Mouse (Mus musculus) ZHBTc4 (cell line): ENCODE measurements at regions not wholly inside any gene's neighbourhood (a gene's known extent, or its start where the extent isn't known, plus 50 kb on each side); places are given as distances from the start of the nearest gene placed in this dataset.

Experiments used
- DNase-seq: peaks from one replicate; pipeline ENCODE4 v3.0.0-alpha.2; 2011; ENCODE audit warnings: low read depth, low spot score

- DNase-seq, result no peak
Measured at GRCm38 (mm10) chr16:53011847-53012246, 558.0 kb upstream of the Alcam start.

- no peak for DNase-seq
Measured at GRCm38 (mm10) chr16:52988852-52989397, 535.1 kb upstream of the Alcam start.

GRCm38 (mm10) chr16:52984336-52984735, 530.5 kb upstream of the Alcam start:
- DNase-seq, result no peak

- DNase-seq, result no peak
Measured at GRCm38 (mm10) chr16:52980995-52981394, 527.1 kb upstream of the Alcam start.

DNA sequence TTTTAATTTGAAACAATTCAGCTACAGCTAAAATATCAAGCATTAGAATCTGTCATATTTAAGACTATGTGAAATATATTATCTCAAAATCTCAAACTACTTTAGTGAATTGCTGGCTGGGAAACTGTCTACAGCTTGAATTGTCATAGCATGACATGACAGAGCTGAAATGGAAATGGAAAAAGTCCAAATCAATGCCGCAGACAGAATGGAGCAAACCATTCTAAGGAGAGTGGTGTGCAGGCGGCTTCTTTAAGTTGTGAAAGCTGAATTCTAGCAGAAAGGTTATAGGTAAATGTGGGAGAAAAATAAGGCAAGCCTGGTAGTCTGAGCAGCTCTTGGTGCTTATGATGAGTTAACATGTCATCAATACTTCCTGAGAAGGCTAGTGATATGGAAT, 518.9 kb upstream of the Alcam start:
- DNase-seq, result no peak

GRCm38 (mm10) chr16:52947679-52948078, 493.8 kb upstream of the Alcam start:
- no peak for DNase-seq

DNA sequence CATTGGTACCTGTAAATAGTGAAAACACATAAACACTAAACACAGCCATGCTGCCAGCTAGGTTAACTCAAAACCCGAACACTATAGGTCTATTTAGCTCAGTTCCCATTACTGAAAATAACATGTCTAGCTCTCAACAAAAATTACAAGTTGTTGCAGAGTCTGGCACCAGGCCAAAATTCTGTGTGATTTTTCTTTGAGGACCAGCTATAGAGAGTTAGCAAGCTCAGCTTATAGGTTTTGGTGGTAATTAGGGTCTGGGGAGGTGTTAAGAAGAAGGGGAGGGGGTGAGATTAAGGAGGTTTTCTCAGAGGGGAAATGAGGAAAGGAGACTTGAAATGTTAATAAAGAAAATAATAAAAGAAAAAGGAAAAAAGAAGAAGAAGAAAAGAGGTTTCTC, 480.9 kb upstream of the Alcam start:
- DNase-seq, result no peak

DNA sequence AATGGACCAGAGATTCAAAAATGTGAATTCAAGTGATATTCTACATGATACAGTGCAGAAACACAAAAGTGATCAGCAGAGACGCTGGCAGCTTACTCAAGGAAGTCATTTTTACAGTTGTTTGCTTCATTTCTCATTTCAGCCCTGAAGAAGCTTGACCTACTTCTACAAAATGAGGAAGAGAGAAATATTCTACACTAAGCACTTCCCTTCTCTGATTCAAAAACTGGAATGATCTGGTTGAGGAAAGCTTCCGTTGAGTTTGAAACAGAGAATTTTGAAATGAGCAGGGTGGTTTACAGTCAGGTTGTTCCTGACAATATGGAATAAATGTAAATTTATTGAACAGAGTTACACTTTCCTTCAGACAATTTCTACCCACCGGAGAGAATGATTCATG, 478.1 kb upstream of the Alcam start:
- no peak for DNase-seq

- DNase-seq, result no peak
Measured at GRCm38 (mm10) chr16:52892467-52893255, 438.8 kb upstream of the Alcam start.

- no peak for DNase-seq
Measured at GRCm38 (mm10) chr16:52879463-52880114, 425.7 kb upstream of the Alcam start.

DNA sequence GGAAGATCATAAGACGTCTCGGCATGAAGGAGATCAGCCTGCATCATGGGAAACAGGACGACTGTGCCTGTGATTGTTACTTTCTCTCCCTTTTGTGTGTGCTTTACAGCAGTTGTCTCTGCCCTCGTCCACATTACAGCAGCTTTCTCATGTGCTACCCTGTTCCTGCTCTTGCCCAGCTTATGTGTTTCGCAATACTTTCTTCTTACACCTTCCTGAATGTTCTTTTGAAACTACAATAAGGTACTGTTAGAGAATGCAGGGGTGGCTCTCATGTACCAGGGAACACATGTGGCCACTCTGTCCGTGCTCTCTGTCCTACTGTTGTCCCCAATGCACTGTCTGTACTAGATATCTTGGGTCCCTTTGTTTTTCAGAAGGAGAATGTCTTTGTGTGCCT, 414.0 kb upstream of the Alcam start:
- DNase-seq, result no peak

DNA sequence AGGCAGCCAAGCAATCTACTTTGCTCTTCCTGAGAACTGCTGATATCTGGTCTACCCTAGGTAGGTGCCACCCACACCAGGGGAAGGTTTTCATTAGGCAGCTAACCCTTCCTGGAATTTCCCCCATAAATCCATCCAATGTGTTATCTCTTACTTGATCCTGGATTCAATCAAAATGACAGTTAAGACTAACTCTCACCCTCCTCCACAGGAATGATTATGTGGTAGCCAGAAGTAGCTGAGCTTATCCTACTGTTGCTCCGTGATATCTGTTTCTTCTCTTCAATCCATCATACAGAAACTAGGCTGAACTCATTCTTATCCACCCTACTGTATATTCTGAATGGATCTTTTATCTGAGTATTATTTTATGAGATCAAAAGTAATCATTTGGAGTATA, 409.7 kb upstream of the Alcam start:
- no peak for DNase-seq

DNA sequence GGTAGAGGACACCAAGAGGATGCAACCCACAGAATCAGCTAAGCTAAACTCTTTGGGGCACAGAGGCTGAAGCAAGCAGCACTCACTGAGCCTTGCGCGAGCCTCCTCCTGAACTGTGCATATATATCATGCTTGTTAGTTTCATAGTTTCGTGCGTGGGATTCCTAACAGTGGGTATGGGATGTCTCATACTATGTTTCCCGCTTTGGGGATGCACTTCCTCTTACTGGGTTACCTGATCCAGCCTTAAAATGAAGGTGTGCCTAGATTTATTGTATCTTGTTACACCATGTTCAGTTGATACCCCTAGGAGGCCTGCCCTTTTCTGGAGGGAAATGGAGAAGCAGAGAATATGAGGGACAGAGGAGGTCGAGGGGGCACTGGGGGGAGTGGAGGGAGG, 407.4 kb upstream of the Alcam start:
- DNase-seq, result no peak

DNA sequence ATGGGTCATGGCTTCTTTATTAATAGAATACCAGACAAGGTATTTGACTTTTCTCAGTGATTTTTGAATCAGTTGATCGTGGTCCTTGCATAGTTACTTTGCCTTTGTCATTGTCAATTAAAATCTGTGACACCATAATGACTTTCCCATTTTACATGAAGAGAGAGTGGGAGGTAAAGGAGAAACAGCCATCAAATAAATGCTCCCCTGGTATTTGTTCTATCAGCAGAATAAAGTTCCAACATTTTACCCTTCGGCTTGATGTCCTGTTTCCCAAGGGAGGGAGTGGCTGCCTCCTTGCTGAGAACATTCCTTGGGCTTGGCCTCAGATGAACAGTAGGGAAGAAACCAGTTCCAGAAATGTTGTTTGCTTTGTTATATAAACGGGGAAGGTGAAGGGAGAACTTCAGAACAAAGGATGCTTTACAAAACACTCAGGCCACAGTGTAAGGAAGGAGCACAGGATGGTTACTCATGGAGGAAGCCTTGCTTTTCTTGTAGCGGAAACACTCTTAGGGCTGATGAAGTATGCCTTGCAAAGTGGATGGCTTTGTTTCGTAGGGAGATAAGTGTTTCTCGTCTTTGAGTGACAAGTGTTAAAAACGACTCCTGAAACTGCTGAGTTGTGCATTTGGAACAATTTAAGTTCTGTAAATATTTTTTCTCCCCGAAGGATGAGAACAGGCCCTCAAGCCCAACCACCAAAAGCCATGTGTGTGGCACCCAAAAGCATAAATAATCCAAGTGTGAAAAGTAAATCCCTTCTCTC, 404.8 kb upstream of the Alcam start:
- DNase-seq, result peak; percentile 53

DNA sequence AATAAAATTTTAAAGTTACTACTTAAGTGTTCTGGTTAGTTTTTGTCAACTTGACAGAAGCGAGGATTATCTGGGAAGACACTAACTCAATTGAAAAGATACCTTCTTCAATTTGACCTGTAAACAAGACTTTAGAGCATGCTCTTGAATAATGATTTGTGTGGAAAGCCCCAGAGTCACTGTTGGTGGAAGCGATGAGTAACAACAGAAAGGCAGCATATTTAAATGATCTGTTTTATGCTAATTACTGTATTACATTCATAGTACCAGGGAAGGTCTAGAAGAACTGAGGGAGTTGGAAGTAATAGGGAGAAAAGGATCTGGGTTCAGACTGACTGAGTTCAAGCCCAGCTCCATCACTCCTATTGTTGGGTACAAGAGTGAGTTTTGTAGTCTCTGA, 397.3 kb upstream of the Alcam start:
- DNase-seq, result no peak

DNA sequence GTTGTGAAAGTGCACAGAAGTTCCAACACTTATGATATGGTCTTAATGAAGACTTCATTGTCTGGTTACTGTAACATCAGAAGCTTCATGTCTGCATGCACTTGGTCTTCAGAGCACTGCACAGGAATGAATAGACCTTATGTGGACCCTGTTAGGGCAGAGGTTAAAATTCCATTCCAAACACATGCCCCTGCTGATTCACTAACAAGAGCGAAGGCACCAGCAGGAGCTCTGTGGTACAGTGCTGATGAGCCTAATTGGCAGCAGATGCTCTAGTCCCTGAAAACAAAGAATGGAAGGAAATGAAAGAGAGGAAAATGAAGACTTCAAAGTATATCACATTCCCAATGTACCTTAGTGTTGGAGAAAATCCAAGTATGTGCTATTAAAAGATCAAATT, 365.1 kb upstream of the Alcam start:
- DNase-seq, result no peak

DNA sequence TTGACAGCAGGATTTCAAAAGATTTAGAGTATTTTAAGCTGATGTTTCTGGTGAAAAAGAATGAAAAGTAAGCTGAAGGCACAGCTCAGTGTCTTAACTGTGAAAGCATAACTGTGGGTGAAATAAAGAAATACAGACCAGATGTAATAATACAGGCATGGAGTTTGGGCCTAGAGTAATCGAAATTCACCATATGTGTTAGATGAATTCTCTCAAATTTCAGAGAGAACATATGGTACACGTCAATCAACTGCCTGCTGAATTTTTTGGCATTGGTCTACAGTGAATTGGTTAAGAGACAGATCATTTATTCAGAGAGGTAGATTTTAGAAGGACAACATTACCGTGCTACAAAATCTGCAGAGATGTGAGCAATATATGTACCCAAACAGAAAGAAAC, 357.3 kb upstream of the Alcam start:
- DNase-seq, result no peak

GRCm38 (mm10) chr16:52804365-52804764, 350.5 kb upstream of the Alcam start:
- DNase-seq, result no peak

DNA sequence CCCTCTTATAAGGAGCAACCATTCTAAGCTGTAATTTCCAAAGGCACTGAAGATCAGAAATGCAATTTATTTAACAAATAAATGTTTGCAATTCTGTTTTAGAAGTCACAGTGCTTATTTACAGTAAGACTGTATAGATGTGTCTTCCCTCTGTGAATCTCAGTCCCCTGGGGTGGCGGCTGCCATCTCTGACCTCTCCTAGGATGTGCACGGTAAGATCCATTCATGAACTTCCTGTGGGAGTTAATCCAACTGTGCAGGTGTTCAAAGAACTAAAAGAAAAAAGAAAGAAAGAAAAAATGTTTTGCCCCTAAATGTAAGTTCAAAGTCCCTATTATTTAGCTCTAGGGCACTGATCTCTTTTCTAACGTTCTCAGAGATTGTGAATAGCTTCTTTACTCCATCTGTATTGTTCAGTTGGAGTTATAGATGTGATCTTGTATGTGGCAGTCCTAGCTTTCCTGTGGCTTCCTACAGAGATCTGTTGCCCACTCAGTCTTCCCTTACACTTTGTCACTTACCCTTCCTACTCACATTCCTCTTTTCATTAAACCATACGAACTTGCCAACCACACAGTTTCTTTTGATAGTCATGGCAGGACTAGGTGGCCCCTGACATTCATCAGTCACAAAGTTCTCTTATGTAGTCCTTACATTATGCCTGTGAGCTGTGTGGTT, 346.0 kb upstream of the Alcam start:
- DNase-seq, result peak; percentile 3

GRCm38 (mm10) chr16:52795184-52795583, 341.3 kb upstream of the Alcam start:
- no peak for DNase-seq

DNA sequence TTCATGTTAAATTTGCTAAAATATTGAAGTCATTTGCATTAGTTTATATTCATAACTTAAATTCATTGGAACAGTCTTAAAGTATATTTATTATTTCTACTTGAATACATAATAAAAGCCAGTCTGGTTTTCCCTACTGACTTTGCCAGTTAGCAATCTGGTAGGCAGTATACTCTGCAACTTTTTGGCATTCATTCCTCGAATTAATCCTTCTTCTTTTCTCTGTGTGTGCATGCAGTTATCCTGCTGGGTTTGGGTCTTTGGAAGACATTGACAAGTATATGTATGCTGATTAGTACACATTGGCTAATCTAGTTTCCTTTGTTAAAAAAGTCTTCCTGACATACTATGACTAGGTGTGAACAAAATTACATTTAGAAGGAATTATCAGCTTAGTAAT, 336.1 kb upstream of the Alcam start:
- DNase-seq, result no peak

GRCm38 (mm10) chr16:52747744-52748143, 293.9 kb upstream of the Alcam start:
- DNase-seq, result no peak
